In genomic region chr1:132335378-132335965, GRCm38 (mm10) we compare ENCODE assay signal across 10 mouse cellular contexts. TPM values are rescaled to one million over a fixed set of nuclear protein-coding genes. Genes with fewer than 3 reads are reported as not detected.
DNase-seq lines count a peak whose midpoint lies in the region; ATAC-seq lines count a peak whose summit lies in the region.
"Had no signal": no experiment of that assay in that cellular context is flagged by ENCODE, and none has a peak within 500 bp of the region (broad histone marks: within the 10 kb centered on the region; RNA-seq: fewer than 3 reads in every experiment).

No protein-coding gene starts in this region.

- ATAC-seq in forebrain, embryonic 11.5 days (replicated peaks; ENCODE audit: low FRiP score) = no peak
- no peak for ATAC-seq in forebrain, embryonic 16.5 days
- no peak; the same call in 1 of the 2 replicates for ATAC-seq in embryonic facial prominence, embryonic 14.5 days (ENCODE audit: low read depth)
- ATAC-seq in midbrain, embryonic 13.5 days = no peak

- DNase-seq in forebrain, embryonic 11.5 days (ENCODE audit: low spot score) = peak; percentile 77
- peak; percentile 70 for DNase-seq in embryonic facial prominence, embryonic 14.5 days (ENCODE audit: low spot score)
- peak; percentile 82 to 84 for DNase-seq in kidney, adult 8-10 months
- DNase-seq in urinary bladder, adult 2 months (ENCODE audit: low spot score) = no peak
- DNase-seq in left cerebral cortex, postnatal 10 days (ENCODE audit: extremely low spot score in 1 of 2, low spot score in 2 of 2) = no peak
- no peak for DNase-seq in left cerebral cortex, postnatal 25 days (ENCODE audit: low spot score in 2 of 2)
- DNase-seq: cerebellum, postnatal 36 days; right cerebral cortex, postnatal 4 days had no signal

- H3K4me3 ChIP-seq in forebrain, embryonic 11.5 days (ENCODE audit: low read depth, low read length) = no peak overlapping the region
- H3K4me3 ChIP-seq in forebrain, embryonic 16.5 days (replicated peaks; ENCODE audit: low read length) = no peak overlapping the region
- H3K4me3 ChIP-seq in embryonic facial prominence, embryonic 14.5 days (ENCODE audit: low read depth, low read length) = no peak overlapping the region
- H3K4me3 ChIP-seq in midbrain, embryonic 13.5 days (replicated peaks) = no peak overlapping the region

- H3K9me3 ChIP-seq in forebrain, embryonic 11.5 days (ENCODE audit: control insufficient read depth, low read length) = no peaks in the 10 kb centered on the region
- H3K9me3 ChIP-seq in forebrain, embryonic 16.5 days (ENCODE audit: control insufficient read depth, low read length) = no peaks in the 10 kb centered on the region
- H3K9me3 ChIP-seq in embryonic facial prominence, embryonic 14.5 days (ENCODE audit: control insufficient read depth, low read length) = no peaks in the 10 kb centered on the region
- H3K9me3 ChIP-seq in midbrain, embryonic 13.5 days = no peaks in the 10 kb centered on the region

- H3K27me3 ChIP-seq in forebrain, embryonic 11.5 days (ENCODE audit: control insufficient read depth, insufficient read depth, low read length) = no peaks in the 10 kb centered on the region
- no peaks in the 10 kb centered on the region for H3K27me3 ChIP-seq in forebrain, embryonic 16.5 days (replicated peaks; ENCODE audit: control insufficient read depth, insufficient read depth, low read length)
- H3K27me3 ChIP-seq in embryonic facial prominence, embryonic 14.5 days (replicated peaks; ENCODE audit: control insufficient read depth, insufficient read depth, low read length) = no peaks in the 10 kb centered on the region
- H3K27me3 ChIP-seq in midbrain, embryonic 13.5 days = no peaks in the 10 kb centered on the region

- peaks cover 49% of the 10 kb centered on the region for H3K4me1 ChIP-seq in forebrain, embryonic 11.5 days (replicated peaks; ENCODE audit: control insufficient read depth, insufficient read depth, low read length)
- H3K4me1 ChIP-seq in forebrain, embryonic 16.5 days (replicated peaks; ENCODE audit: control insufficient read depth, insufficient read depth, low read length) = peaks cover 23% of the 10 kb centered on the region
- peaks cover 23% of the 10 kb centered on the region for H3K4me1 ChIP-seq in embryonic facial prominence, embryonic 14.5 days (ENCODE audit: control insufficient read depth, insufficient read depth, low read length)
- peaks cover 78% of the 10 kb centered on the region for H3K4me1 ChIP-seq in midbrain, embryonic 13.5 days (replicated peaks)

- WGBS in forebrain, embryonic 11.5 days = 25% methylated on average over 12 of the region's 12 CpGs
- 25% methylated on average over 12 of the region's 12 CpGs for WGBS in forebrain, embryonic 16.5 days
- 47% methylated on average over 12 of the region's 12 CpGs for WGBS in embryonic facial prominence, embryonic 14.5 days
- 25% methylated on average over 12 of the region's 12 CpGs for WGBS in midbrain, embryonic 13.5 days

- no peak overlapping the region; the same call in 1 of the 2 replicates for H3K4me2 ChIP-seq in forebrain, embryonic 11.5 days (ENCODE audit: low read depth, low read length, severe bottlenecking)
- H3K4me2 ChIP-seq in forebrain, embryonic 16.5 days (ENCODE audit: low read length) = no peak overlapping the region
- H3K4me2 ChIP-seq in embryonic facial prominence, embryonic 14.5 days (ENCODE audit: low read depth, low read length) = no peak overlapping the region
- no peak overlapping the region for H3K4me2 ChIP-seq in midbrain, embryonic 13.5 days (replicated peaks)

- peak overlapping the region; percentile 36 for H3K9ac ChIP-seq in forebrain, embryonic 11.5 days (ENCODE audit: low read length)
- H3K9ac ChIP-seq in forebrain, embryonic 16.5 days (replicated peaks; ENCODE audit: low read depth, low read length) = no peak overlapping the region
- no peak overlapping the region for H3K9ac ChIP-seq in embryonic facial prominence, embryonic 14.5 days (ENCODE audit: low read depth, low read length)
- H3K9ac ChIP-seq in midbrain, embryonic 13.5 days (replicated peaks) = no peak overlapping the region

- intact Hi-C loops in left cerebral cortex, postnatal 10 days (cut with DNase I) = no loop called here
- intact Hi-C loops in left cerebral cortex, postnatal 25 days (cut with DNase I) = no loop called here

- peaks cover 7% of the 10 kb centered on the region for H3K36me3 ChIP-seq in forebrain, embryonic 11.5 days (ENCODE audit: control insufficient read depth, insufficient read depth, low read length)
- 0 out of 2 replicates have a peak, but pooled peaks cover 5% of the 10 kb centered on the region for H3K36me3 ChIP-seq in forebrain, embryonic 16.5 days (ENCODE audit: control insufficient read depth, insufficient read depth)
- no peaks in the 10 kb centered on the region for H3K36me3 ChIP-seq in embryonic facial prominence, embryonic 14.5 days (ENCODE audit: control insufficient read depth, insufficient read depth, low read length)
- H3K36me3 ChIP-seq in midbrain, embryonic 13.5 days = peaks cover 22% of the 10 kb centered on the region

- peak overlapping the region; percentile 94 for H3K27ac ChIP-seq in forebrain, embryonic 11.5 days (ENCODE audit: low read depth, low read length)
- no peak overlapping the region for H3K27ac ChIP-seq in forebrain, embryonic 16.5 days (ENCODE audit: low read length)
- H3K27ac ChIP-seq in embryonic facial prominence, embryonic 14.5 days (replicated peaks; ENCODE audit: low read depth, low read length) = no peak overlapping the region
- H3K27ac ChIP-seq in midbrain, embryonic 13.5 days = peak overlapping the region; percentile 89; the same call in 1 of the 2 replicates

RNA-seq across cellular contexts. Expression of gene Nuak2, which starts 19.5 kb away (rescaled TPM):
- polyA plus RNA-seq in forebrain, embryonic 11.5 days (2014; fragmentation: Nextera tagmentation; extraction: Ambion mirVana) = 57.7 and 63.4 TPM in 2 replicates
- polyA plus RNA-seq in forebrain, embryonic 16.5 days (2015; fragmentation: Nextera tagmentation; extraction: Ambion mirVana) = 13.3 and 13.4 TPM in 2 replicates
- 5.2 and 6.1 TPM in 2 replicates for polyA plus RNA-seq in embryonic facial prominence, embryonic 14.5 days (2014; fragmentation: Nextera tagmentation; extraction: Ambion mirVana)
- polyA plus RNA-seq in midbrain, embryonic 13.5 days (2015; fragmentation: Nextera tagmentation; extraction: Ambion mirVana) = 53.5 and 56.3 TPM in 2 replicates
- polyA plus RNA-seq in urinary bladder, adult 2 months (2012; rRNA removed) = 3.4 TPM in 2 replicates
- 1 to 10 TPM; 1.1 to 1.3 TPM for total RNA-seq in left cerebral cortex, postnatal 10 days (2021)
- under 1 TPM; 0.94 to 0.96 TPM for total RNA-seq in left cerebral cortex, postnatal 25 days (2021)

RNA-seq across cellular contexts. Expression of gene Klhdc8a, which starts 37.0 kb away (rescaled TPM):
- polyA plus RNA-seq in forebrain, embryonic 11.5 days (2014; fragmentation: Nextera tagmentation; extraction: Ambion mirVana) = 0.99 and 1.1 TPM in 2 replicates
- polyA plus RNA-seq in forebrain, embryonic 16.5 days (2015; fragmentation: Nextera tagmentation; extraction: Ambion mirVana) = 2.7 and 3.4 TPM in 2 replicates
- polyA plus RNA-seq in embryonic facial prominence, embryonic 14.5 days (2014; fragmentation: Nextera tagmentation; extraction: Ambion mirVana) = 0.52 and 0.70 TPM in 2 replicates
- 6.3 and 6.7 TPM in 2 replicates for polyA plus RNA-seq in midbrain, embryonic 13.5 days (2015; fragmentation: Nextera tagmentation; extraction: Ambion mirVana)
- polyA plus RNA-seq in urinary bladder, adult 2 months (2012; rRNA removed) = 1.2 and 1.5 TPM in 2 replicates
- total RNA-seq in left cerebral cortex, postnatal 10 days (2021) = 10 to 100 TPM; 18.4 to 19.8 TPM
- total RNA-seq in left cerebral cortex, postnatal 25 days (2021) = 10 to 100 TPM; 11.3 to 14.1 TPM

RNA-seq across cellular contexts. Expression of gene Tmcc2, which starts 55.6 kb away (rescaled TPM):
- polyA plus RNA-seq in forebrain, embryonic 11.5 days (2014; fragmentation: Nextera tagmentation; extraction: Ambion mirVana) = 13.3 and 16.1 TPM in 2 replicates
- polyA plus RNA-seq in forebrain, embryonic 16.5 days (2015; fragmentation: Nextera tagmentation; extraction: Ambion mirVana) = 30.4 and 34.9 TPM in 2 replicates
- 10.2 and 11.6 TPM in 2 replicates for polyA plus RNA-seq in embryonic facial prominence, embryonic 14.5 days (2014; fragmentation: Nextera tagmentation; extraction: Ambion mirVana)
- polyA plus RNA-seq in midbrain, embryonic 13.5 days (2015; fragmentation: Nextera tagmentation; extraction: Ambion mirVana) = 21.0 and 26.1 TPM in 2 replicates
- 7.9 and 9.8 TPM in 2 replicates for polyA plus RNA-seq in urinary bladder, adult 2 months (2012; rRNA removed)
- total RNA-seq in left cerebral cortex, postnatal 10 days (2021) = 100 to 1,000 TPM; 141 to 143 TPM
- total RNA-seq in left cerebral cortex, postnatal 25 days (2021) = 100 to 1,000 TPM; 158 to 162 TPM

Comparison
In these comparisons a context has a peak if more than half of its experiments do, and no peak if none do; other contexts are left out.
1. H3K27ac ChIP-seq: peak in forebrain, embryonic 11.5 days (single experiment) and midbrain, embryonic 13.5 days (single experiment); none in forebrain, embryonic 16.5 days (single experiment) and embryonic facial prominence, embryonic 14.5 days (single experiment).
2. DNase-seq: peak in forebrain, embryonic 11.5 days (single experiment), embryonic facial prominence, embryonic 14.5 days (single experiment) and kidney, adult 8-10 months (2 of 2); none in urinary bladder, adult 2 months (single experiment), left cerebral cortex, postnatal 10 days (0 of 2) and left cerebral cortex, postnatal 25 days (0 of 2).